Comparison of ENCODE assay signal across 10 mouse cellular contexts in genomic region chr2:144264398-144265119, GRCm38 (mm10). TPM values are rescaled to one million over a fixed set of nuclear protein-coding genes. Genes with fewer than 3 reads are reported as not detected.
DNase-seq lines count a peak whose midpoint lies in the region; TF ChIP-seq lines count a peak whose summit lies in the region.
"Had no signal": no experiment of that assay in that cellular context is flagged by ENCODE, and none has a peak within 500 bp of the region (broad histone marks: within the 10 kb centered on the region; RNA-seq: fewer than 3 reads in every experiment).

No protein-coding gene starts in this region.

- H3K4me1 ChIP-seq in liver, adult 2 months (ENCODE audit: control insufficient read depth, insufficient read depth, low read length) = peaks cover 23% of the 10 kb centered on the region
- peaks cover 1% of the 10 kb centered on the region; the same call in 1 of the 2 replicates for H3K4me1 ChIP-seq in bone marrow, adult 2 months (ENCODE audit: control insufficient read depth, insufficient read depth, low read length)

- H3K27ac ChIP-seq in liver, adult 2 months (replicated peaks; ENCODE audit: insufficient read depth, low read depth, low read length) = peak overlapping the region; percentile 49
- peak overlapping the region; percentile 69 for H3K27ac ChIP-seq in bone marrow, adult 2 months (ENCODE audit: control insufficient read depth, insufficient read depth, low read depth, low read length, poor library complexity)
- H3K27ac ChIP-seq: forebrain, embryonic 13.5 days; heart, embryonic 13.5 days; midbrain, embryonic 12.5 days had no signal

- no peak for TF ChIP-seq POLR2A in liver, adult 2 months (IDR thresholded peaks at IDR 0.05; ENCODE audit: extremely low read depth, insufficient read depth, low read length)
- TF ChIP-seq POLR2A in bone marrow, adult 2 months (IDR thresholded peaks at IDR 0.05; ENCODE audit: borderline replicate concordance, control insufficient read depth, low read depth, low read length) = no peak

- H3K4me3 ChIP-seq in liver, adult 2 months (ENCODE audit: insufficient read depth, low read depth, low read length) = no peak overlapping the region
- H3K4me3 ChIP-seq in bone marrow, adult 2 months (replicated peaks; ENCODE audit: control insufficient read depth, low read depth, low read length) = no peak overlapping the region
- H3K4me3 ChIP-seq: forebrain, embryonic 13.5 days; heart, embryonic 13.5 days; midbrain, embryonic 12.5 days had no signal

- TF ChIP-seq CTCF in liver, adult 2 months (IDR thresholded peaks at IDR 0.05; ENCODE audit: low read depth, low read length) = no peak
- no peak for TF ChIP-seq CTCF in bone marrow, adult 2 months (IDR thresholded peaks at IDR 0.05; ENCODE audit: control insufficient read depth, insufficient read depth, low read length)

- no peaks in the 10 kb centered on the region for H3K27me3 ChIP-seq in liver, adult 2 months (ENCODE audit: control insufficient read depth, insufficient read depth, low read length)
- H3K27me3 ChIP-seq in splenic B cell, adult 2 months (ENCODE audit: control insufficient read depth, insufficient read depth, low read length, poor library complexity, severe bottlenecking) = no peaks in the 10 kb centered on the region
- H3K27me3 ChIP-seq: forebrain, embryonic 13.5 days; heart, embryonic 13.5 days; midbrain, embryonic 12.5 days had no signal

- H3K9ac ChIP-seq in liver, adult 2 months (ENCODE audit: low read depth, low read length) = peak overlapping the region; percentile 11; the same call in 1 of the 2 replicates
- H3K9ac ChIP-seq: forebrain, embryonic 13.5 days; heart, embryonic 13.5 days; midbrain, embryonic 12.5 days had no signal

- H3K79me2 ChIP-seq in liver, adult 2 months (ENCODE audit: control insufficient read depth, insufficient read depth, low read length) = peaks cover 24% of the 10 kb centered on the region; the same call in 1 of the 2 replicates

- 22% methylated on average over 5 of the region's 5 CpGs for WGBS in liver, adult 2 months
- WGBS in bone marrow, adult 2 months = 32% methylated on average over 5 of the region's 5 CpGs

- peak; percentile 74 for DNase-seq in liver, adult 2 months (ENCODE audit: extremely low read depth, low read depth, low spot score)
- DNase-seq in liver = no peak
- DNase-seq in kidney, postnatal 25 days = peak; percentile 24 to 49
- peak; percentile 50 for DNase-seq in splenic B cell, adult 2 months (ENCODE audit: low read depth, low spot score)
- DNase-seq in urinary bladder, adult 18-20 months (ENCODE audit: low spot score in 2 of 2) = no peak
- no peak for DNase-seq in frontal cortex, postnatal 25 days (ENCODE audit: low spot score in 2 of 2)

- H3K36me3 ChIP-seq in liver, adult 2 months (ENCODE audit: control insufficient read depth, insufficient read depth, low read length) = peaks cover 11% of the 10 kb centered on the region
- peaks cover 24% of the 10 kb centered on the region for H3K36me3 ChIP-seq in splenic B cell, adult 2 months (ENCODE audit: control insufficient read depth, insufficient read depth, low read length, poor library complexity, severe bottlenecking)

RNA-seq across cellular contexts. Expression of gene Mgme1, which starts 5.9 kb away (rescaled TPM):
- 6.8 and 7.2 TPM in 2 replicates for total RNA-seq in liver, adult 2 months (2014; rRNA removed)
- polyA plus RNA-seq in liver, adult 2 months (2012; rRNA removed) = 3.0 and 3.5 TPM in 2 replicates
- polyA plus RNA-seq in bone marrow, adult 2 months (2011; ENCODE audit: insufficient read depth, insufficient read length, low replicate concordance, missing spikeins) = 3.1 and 5.5 TPM in 2 replicates

RNA-seq across cellular contexts. Expression of gene Snx5, which starts 6.1 kb away (rescaled TPM):
- total RNA-seq in liver, adult 2 months (2014; rRNA removed) = 60.3 and 62.4 TPM in 2 replicates
- 17.2 and 21.8 TPM in 2 replicates for polyA plus RNA-seq in liver, adult 2 months (2012; rRNA removed)
- polyA plus RNA-seq in bone marrow, adult 2 months (2011; ENCODE audit: insufficient read depth, insufficient read length, low replicate concordance, missing spikeins) = 185 and 274 TPM in 2 replicates

Comparison
In these comparisons a context has a peak if more than half of its experiments do, and no peak if none do; other contexts are left out.
1. DNase-seq: peak in liver, adult 2 months (single experiment), kidney, postnatal 25 days (2 of 2) and splenic B cell, adult 2 months (single experiment); none in liver (single experiment), urinary bladder, adult 18-20 months (0 of 2) and frontal cortex, postnatal 25 days (0 of 2).